Comparison of ENCODE assay signal across 8 mouse cellular contexts in the genomic region with DNA sequence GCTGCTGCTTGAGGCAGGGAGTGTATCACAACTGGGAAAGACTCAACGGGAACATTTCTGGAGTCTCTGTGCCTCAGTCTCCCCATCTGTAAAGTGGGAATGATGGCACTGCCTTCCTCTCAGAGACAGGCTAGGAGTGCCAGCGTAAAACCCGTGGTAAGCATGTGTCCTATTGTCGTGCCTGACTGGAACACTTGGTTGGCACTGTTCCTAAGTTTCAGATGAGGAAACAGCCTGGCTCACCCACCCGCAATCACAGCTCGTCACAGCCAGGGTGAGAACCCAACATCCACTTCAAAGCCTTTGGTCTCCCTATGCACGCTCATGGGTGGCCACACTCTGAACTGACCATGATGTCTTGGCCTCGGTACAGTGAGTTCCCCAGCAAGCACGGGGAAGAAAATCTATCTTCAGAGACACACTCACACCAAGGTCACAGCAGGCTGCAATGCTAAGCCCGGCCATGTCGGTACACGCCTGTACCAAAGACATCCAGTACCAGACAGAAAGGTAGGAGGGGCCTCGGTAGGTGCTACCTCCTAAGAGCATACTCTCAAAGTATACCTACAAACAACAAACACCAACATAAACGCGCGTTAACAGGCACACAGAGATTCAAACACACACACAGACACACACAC. TPM values are rescaled to one million over a fixed set of nuclear protein-coding genes. Genes with fewer than 3 reads are reported as not detected.
DNase-seq lines count a peak whose midpoint lies in the region; ATAC-seq and TF ChIP-seq lines count a peak whose summit lies in the region.

No protein-coding gene starts in this region.

- H3K9ac ChIP-seq in forebrain, embryonic 12.5 days: no peak overlapping the region
- H3K9ac ChIP-seq in forebrain, embryonic 11.5 days (ENCODE audit: low read length): no peak overlapping the region
- H3K9ac ChIP-seq in lung, embryonic 14.5 days: no peak overlapping the region
- H3K9ac ChIP-seq in hindbrain, embryonic 16.5 days (ENCODE audit: low read depth, low read length): no peak overlapping the region
- no peak overlapping the region for H3K9ac ChIP-seq in stomach, embryonic 14.5 days (replicated peaks; ENCODE audit: low read depth, low read length)

- no peak for TF ChIP-seq CTCF in lung, embryonic 14.5 days (IDR thresholded peaks at IDR 0.05; ENCODE audit: low read depth)
- no peak for TF ChIP-seq CTCF in lung, adult 2 months (IDR thresholded peaks at IDR 0.05; ENCODE audit: insufficient read depth, low read length)

- WGBS in forebrain, embryonic 12.5 days: 88% methylated on average over 16 of the region's 16 CpGs
- 92% methylated on average over 16 of the region's 16 CpGs for WGBS in forebrain, embryonic 11.5 days
- WGBS in lung, embryonic 14.5 days: 85% methylated on average over 16 of the region's 16 CpGs
- WGBS in lung, adult 2 months: 72% methylated on average over 16 of the region's 16 CpGs
- WGBS in hindbrain, embryonic 16.5 days: 83% methylated on average over 16 of the region's 16 CpGs
- 88% methylated on average over 16 of the region's 16 CpGs for WGBS in stomach, embryonic 14.5 days

- H3K4me1 ChIP-seq in forebrain, embryonic 12.5 days: peaks cover 56% of the 10 kb centered on the region
- H3K4me1 ChIP-seq in forebrain, embryonic 11.5 days (replicated peaks; ENCODE audit: control insufficient read depth, insufficient read depth, low read length): 0 out of 2 replicates have a peak, but pooled peaks cover 4% of the 10 kb centered on the region
- H3K4me1 ChIP-seq in lung, embryonic 14.5 days (ENCODE audit: insufficient read depth): peaks cover 11% of the 10 kb centered on the region; the same call in 1 of the 2 replicates
- no peaks in the 10 kb centered on the region for H3K4me1 ChIP-seq in lung, adult 2 months (ENCODE audit: control insufficient read depth, insufficient read depth, low read length)
- H3K4me1 ChIP-seq in hindbrain, embryonic 16.5 days (ENCODE audit: control insufficient read depth, insufficient read depth, low read depth, low read length): peaks cover 24% of the 10 kb centered on the region
- H3K4me1 ChIP-seq in stomach, embryonic 14.5 days (ENCODE audit: control insufficient read depth, insufficient read depth, low read length): peaks cover 34% of the 10 kb centered on the region; the same call in 1 of the 2 replicates

- no peaks in the 10 kb centered on the region for H3K36me3 ChIP-seq in forebrain, embryonic 12.5 days (replicated peaks)
- H3K36me3 ChIP-seq in forebrain, embryonic 11.5 days (ENCODE audit: control insufficient read depth, insufficient read depth, low read length): no peaks in the 10 kb centered on the region
- H3K36me3 ChIP-seq in lung, embryonic 14.5 days (ENCODE audit: insufficient read depth): no peaks in the 10 kb centered on the region
- no peaks in the 10 kb centered on the region for H3K36me3 ChIP-seq in hindbrain, embryonic 16.5 days (ENCODE audit: control insufficient read depth, insufficient read depth, low read length)
- H3K36me3 ChIP-seq in stomach, embryonic 14.5 days (ENCODE audit: control insufficient read depth, insufficient read depth, low read length): no peaks in the 10 kb centered on the region

- H3K4me2 ChIP-seq in forebrain, embryonic 12.5 days: peak overlapping the region; percentile 28
- no peak overlapping the region for H3K4me2 ChIP-seq in forebrain, embryonic 11.5 days (ENCODE audit: low read depth, low read length, severe bottlenecking)
- peak overlapping the region; percentile 23; the same call in 1 of the 2 replicates for H3K4me2 ChIP-seq in lung, embryonic 14.5 days
- H3K4me2 ChIP-seq in hindbrain, embryonic 16.5 days (ENCODE audit: low read length): peak overlapping the region; percentile 49; the same call in 1 of the 2 replicates
- H3K4me2 ChIP-seq in stomach, embryonic 14.5 days (replicated peaks; ENCODE audit: low read depth, low read length): peak overlapping the region; percentile 19; the same call in 1 of the 2 replicates

- peak overlapping the region; percentile 61 for H3K27ac ChIP-seq in forebrain, embryonic 12.5 days
- H3K27ac ChIP-seq in forebrain, embryonic 11.5 days (ENCODE audit: low read depth, low read length): no peak overlapping the region
- H3K27ac ChIP-seq in lung, embryonic 14.5 days (ENCODE audit: low read depth): no peak overlapping the region
- no peak overlapping the region for H3K27ac ChIP-seq in hindbrain, embryonic 16.5 days (ENCODE audit: low read depth, low read length)
- no peak overlapping the region for H3K27ac ChIP-seq in stomach, embryonic 14.5 days (ENCODE audit: low read length)

- no peaks in the 10 kb centered on the region for H3K27me3 ChIP-seq in forebrain, embryonic 12.5 days
- no peaks in the 10 kb centered on the region for H3K27me3 ChIP-seq in forebrain, embryonic 11.5 days (ENCODE audit: control insufficient read depth, insufficient read depth, low read length)
- no peaks in the 10 kb centered on the region; the same call in 1 of the 2 replicates for H3K27me3 ChIP-seq in lung, embryonic 14.5 days (ENCODE audit: insufficient read depth, low read length)
- no peaks in the 10 kb centered on the region for H3K27me3 ChIP-seq in hindbrain, embryonic 16.5 days (replicated peaks; ENCODE audit: control insufficient read depth, insufficient read depth, low read length)
- no peaks in the 10 kb centered on the region for H3K27me3 ChIP-seq in stomach, embryonic 14.5 days (ENCODE audit: control insufficient read depth, insufficient read depth, low read length)

- no peak for DNase-seq in forebrain, embryonic 11.5 days (ENCODE audit: low spot score)
- DNase-seq in lung, embryonic 14.5 days: no peak
- DNase-seq in lung, adult 2 months: no peak
- no peak for DNase-seq in testis, postnatal 10 days (ENCODE audit: low spot score)
- DNase-seq in heart, adult 8-10 months (ENCODE audit: low spot score): no peak

- no peaks in the 10 kb centered on the region for H3K9me3 ChIP-seq in forebrain, embryonic 12.5 days
- H3K9me3 ChIP-seq in forebrain, embryonic 11.5 days (ENCODE audit: control insufficient read depth, low read length): no peaks in the 10 kb centered on the region
- no peaks in the 10 kb centered on the region for H3K9me3 ChIP-seq in lung, embryonic 14.5 days (ENCODE audit: low read depth, low read length)
- no peaks in the 10 kb centered on the region for H3K9me3 ChIP-seq in hindbrain, embryonic 16.5 days (ENCODE audit: control insufficient read depth, low read length)
- no peaks in the 10 kb centered on the region for H3K9me3 ChIP-seq in stomach, embryonic 14.5 days (ENCODE audit: control insufficient read depth, low read depth, low read length)

- TF ChIP-seq POLR2A in lung, adult 2 months (IDR thresholded peaks at IDR 0.05; ENCODE audit: borderline replicate concordance, extremely low read depth, low read depth, low read length): no peak

- no peak for ATAC-seq in forebrain, embryonic 12.5 days (ENCODE audit: low FRiP score)
- ATAC-seq in forebrain, embryonic 11.5 days (replicated peaks; ENCODE audit: low FRiP score): no peak
- ATAC-seq in lung, embryonic 14.5 days (ENCODE audit: insufficient read depth): no peak
- ATAC-seq in hindbrain, embryonic 16.5 days: no peak
- no peak for ATAC-seq in stomach, embryonic 14.5 days (ENCODE audit: insufficient number of reproducible peaks, insufficient read depth, low FRiP score, low read depth)

- no peak overlapping the region for H3K4me3 ChIP-seq in forebrain, embryonic 12.5 days (replicated peaks)
- H3K4me3 ChIP-seq in forebrain, embryonic 11.5 days (ENCODE audit: low read depth, low read length): no peak overlapping the region
- H3K4me3 ChIP-seq in lung, embryonic 14.5 days (ENCODE audit: low read depth, low read length): no peak overlapping the region
- H3K4me3 ChIP-seq in lung, adult 2 months (replicated peaks; ENCODE audit: extremely low read depth, low read depth, low read length): no peak overlapping the region
- no peak overlapping the region for H3K4me3 ChIP-seq in hindbrain, embryonic 16.5 days (ENCODE audit: low read length)
- no peak overlapping the region for H3K4me3 ChIP-seq in stomach, embryonic 14.5 days (ENCODE audit: low read depth, low read length)

RNA-seq across cellular contexts. Expression of a gene that starts 50.2 kb away (rescaled TPM):
- polyA plus RNA-seq in forebrain, embryonic 12.5 days (2016; fragmentation: Nextera tagmentation; extraction: Ambion mirVana): 46.0 and 54.4 TPM in 2 replicates
- polyA plus RNA-seq in forebrain, embryonic 11.5 days (2014; fragmentation: Nextera tagmentation; extraction: Ambion mirVana): 19.4 and 24.2 TPM in 2 replicates
- 4.0 and 4.4 TPM in 2 replicates for polyA plus RNA-seq in lung, embryonic 14.5 days (2014; fragmentation: Nextera tagmentation; extraction: Ambion mirVana)
- polyA plus RNA-seq in lung, adult 2 months (2012; rRNA removed): 2.6 and 4.2 TPM in 2 replicates
- polyA plus RNA-seq in hindbrain, embryonic 16.5 days (2015; fragmentation: Nextera tagmentation; extraction: Ambion mirVana): 12.0 and 16.7 TPM in 2 replicates
- 6.0 and 6.8 TPM in 2 replicates for polyA plus RNA-seq in stomach, embryonic 14.5 days (2014; fragmentation: Nextera tagmentation; extraction: Ambion mirVana)
- 1 to 10 TPM in 2 of 4 experiments, under 1 TPM in 2; 0.75 to 1.8 (median 0.99) TPM for total RNA-seq in heart, adult 8-10 months (2022)
